Mouse (Mus musculus): ENCODE data around the gene Zswim2. TPM values are rescaled to one million over a fixed set of nuclear protein-coding genes. Genes with fewer than 3 reads are reported as not detected.

Gene Zswim2
- polyA plus RNA-seq, 1 experiment from 2014 or later, result not detected

DNA sequence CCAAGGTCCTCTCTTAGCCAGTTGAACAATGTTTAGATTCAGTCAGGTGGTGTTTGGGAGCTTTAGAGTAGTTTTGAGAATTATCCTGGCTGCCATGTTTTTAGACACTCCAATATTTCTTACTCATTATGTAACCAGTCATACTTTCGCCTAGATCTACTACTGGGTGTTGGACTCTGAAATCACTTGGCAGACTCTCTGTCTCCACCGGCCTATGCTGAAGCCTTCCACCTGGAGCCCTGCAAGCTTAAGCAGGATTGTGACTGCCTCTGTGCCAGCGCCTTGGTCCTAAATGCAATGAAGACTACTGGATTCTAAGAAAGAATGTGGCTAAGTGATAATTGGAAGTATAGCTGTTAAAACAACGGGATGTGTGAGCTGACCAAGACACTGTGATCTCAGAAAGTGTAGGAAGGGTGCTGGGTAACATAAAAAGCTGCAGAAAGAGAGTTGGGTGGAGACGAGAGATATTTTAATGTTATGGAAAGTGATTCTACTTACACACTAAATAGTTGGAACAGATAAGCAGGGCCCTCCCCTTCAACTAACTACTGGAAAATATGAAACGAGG, 57.1 kb downstream of the Zswim2 start:
- WGBS, result 91% methylated on average over 6 of the region's 6 CpGs

More for the DNA sequence above, 57.1 kb downstream of the Zswim2 start:
- Histone ChIP-seq H3K27me3 (ENCODE audit: low read depth, poor library complexity, severe bottlenecking) (no peaks in the 10 kb centered on the region), H3K36me3 (peaks cover 14% of the 10 kb centered on the region), H3K4me1 (peaks cover 14% of the 10 kb centered on the region; the same call in 1 of the 2 replicates), H3K4me3 (no peak overlapping the region), H3K9me3 (replicated peaks) (no peaks in the 10 kb centered on the region), H3K27ac (no peak overlapping the region)
- DNase-seq (ENCODE audit: low spot score), result no peak

Other genes starting within 250 kb of the Zswim2 start
- gene Itgav, start 216.8 kb downstream of the Zswim2 start, polyA plus RNA-seq (2016; fragmentation: Nextera tagmentation; extraction: Ambion mirVana), result 53.0 and 56.0 TPM in 2 replicates
- gene Fam171b, start 128.6 kb downstream of the Zswim2 start, polyA plus RNA-seq (2016; fragmentation: Nextera tagmentation; extraction: Ambion mirVana), result 9.5 and 15.4 TPM in 2 replicates
- not detected in 2 replicates for gene Gm13698, start 14.5 kb upstream of the Zswim2 start, polyA plus RNA-seq (2016; fragmentation: Nextera tagmentation; extraction: Ambion mirVana)
- not detected in 2 replicates for gene Gm13693, start 20.3 kb upstream of the Zswim2 start, polyA plus RNA-seq (2016; fragmentation: Nextera tagmentation; extraction: Ambion mirVana)
- gene Gm13695, start 26.1 kb upstream of the Zswim2 start, polyA plus RNA-seq (2016; fragmentation: Nextera tagmentation; extraction: Ambion mirVana), result not detected in 2 replicates
- not detected in 2 replicates for gene Gm13696, start 31.9 kb upstream of the Zswim2 start, polyA plus RNA-seq (2016; fragmentation: Nextera tagmentation; extraction: Ambion mirVana)
- gene Gm13694, start 37.7 kb upstream of the Zswim2 start, polyA plus RNA-seq (2016; fragmentation: Nextera tagmentation; extraction: Ambion mirVana), result not detected in 2 replicates
- gene Gm13697, start 43.5 kb upstream of the Zswim2 start, polyA plus RNA-seq (2016; fragmentation: Nextera tagmentation; extraction: Ambion mirVana), result not detected in 2 replicates
- not detected in 2 replicates for gene Gm13691, start 49.3 kb upstream of the Zswim2 start, polyA plus RNA-seq (2016; fragmentation: Nextera tagmentation; extraction: Ambion mirVana)

All from limb, embryonic 10.5 days (tissue).